Mouse (Mus musculus) heart, adult 18-20 months (tissue): ENCODE results near the gene Plppr5. TPM values are rescaled to one million over a fixed set of nuclear protein-coding genes. Genes with fewer than 3 reads are reported as not detected.

Source experiments
- DNase-seq, 2 experiments: peaks; one replicate each; pipeline ENCODE4 v3.0.0; 2021 to 2022; ENCODE audit warnings: mixed read lengths in 1 of 2
- long read RNA-seq, 2 experiments: library from polyadenylated mRNA; stranded (forward); transcript quantifications; one replicate each; pipeline ENCODE4 v2.0.0; 2021
- total RNA-seq, 2 experiments: library from RNA; stranded (reverse); gene quantifications; 2 replicates each; pipeline ENCODE4 v1.2.3; 2021

Plppr5 gene
- under 1 TPM; 0.12 to 0.13 TPM for total RNA-seq
- long read RNA-seq, experiment 1, full-length matches to known transcripts: 1 of 1 reads
- long read RNA-seq, experiment 1, partial matches to known transcripts: 0 of 1 reads
- long read RNA-seq, experiment 1, other reads (novel, unspliced or antisense): 0 of 1 reads
- long read RNA-seq, experiment 2, partial matches to known transcripts: 0 of 1 reads
- long read RNA-seq, experiment 2, other reads (novel, unspliced or antisense): 1 of 1 reads

DNA sequence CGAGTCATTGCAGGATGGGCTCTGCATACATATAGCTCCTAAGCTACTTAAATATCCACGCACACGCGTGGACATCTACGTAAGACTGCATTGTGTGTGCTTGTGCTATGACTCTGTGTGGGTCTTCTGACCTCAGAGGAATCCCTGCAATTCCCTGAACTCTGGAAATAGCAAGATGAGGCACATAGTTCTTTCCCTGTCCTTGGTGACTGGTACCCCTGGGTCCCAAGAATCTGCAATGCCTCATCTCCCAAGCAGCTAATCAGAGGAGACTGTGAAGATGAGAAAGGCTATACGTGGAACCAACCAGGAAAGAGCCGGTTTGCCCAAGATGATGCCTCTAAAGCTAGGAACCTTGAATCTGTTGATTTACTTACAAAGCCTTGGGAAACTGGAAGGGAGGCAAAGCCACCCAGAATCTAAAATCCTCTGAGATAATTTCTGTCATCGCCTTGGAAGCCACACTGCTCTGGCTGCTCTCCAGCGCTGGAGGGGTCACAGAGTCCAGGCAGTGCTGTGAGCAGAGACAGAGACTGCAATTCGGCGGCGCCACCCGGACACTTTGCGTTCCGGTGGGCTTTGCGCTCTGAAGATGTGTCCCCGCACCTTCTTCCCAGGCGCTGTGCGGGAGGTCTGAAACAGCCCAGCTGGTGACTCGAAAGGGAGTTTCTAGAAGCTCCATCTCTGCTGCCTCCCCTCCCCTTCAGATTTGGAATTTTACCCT lies at the start of gene Plppr5:
Gene Plppr5, plus strand, starts transcription at position 308 of the 724 bp plus-strand sequence.
- DNase-seq: peak in 1 of 2 experiments; percentile 11

DNA sequence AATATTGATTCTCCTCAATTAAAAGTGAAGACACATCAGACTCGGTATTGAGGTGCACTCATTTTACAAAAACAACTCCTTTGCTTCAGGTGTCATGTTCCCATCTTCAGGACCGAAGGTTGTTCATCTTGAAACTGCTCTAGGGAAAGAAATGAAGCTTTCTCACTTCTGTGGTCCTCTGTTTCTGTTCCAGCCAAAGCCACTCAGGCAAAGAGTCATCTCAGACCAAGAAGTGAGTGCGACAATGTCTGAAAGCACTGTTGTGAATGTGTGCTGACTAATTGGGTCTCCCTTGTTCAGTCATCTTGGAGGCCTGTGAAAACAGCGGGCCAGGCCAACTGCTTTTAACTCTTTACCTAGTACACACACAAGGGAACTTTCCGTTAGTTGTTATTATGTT lies 24.7 kb upstream of the Plppr5 start:
- no peak for DNase-seq

DNA sequence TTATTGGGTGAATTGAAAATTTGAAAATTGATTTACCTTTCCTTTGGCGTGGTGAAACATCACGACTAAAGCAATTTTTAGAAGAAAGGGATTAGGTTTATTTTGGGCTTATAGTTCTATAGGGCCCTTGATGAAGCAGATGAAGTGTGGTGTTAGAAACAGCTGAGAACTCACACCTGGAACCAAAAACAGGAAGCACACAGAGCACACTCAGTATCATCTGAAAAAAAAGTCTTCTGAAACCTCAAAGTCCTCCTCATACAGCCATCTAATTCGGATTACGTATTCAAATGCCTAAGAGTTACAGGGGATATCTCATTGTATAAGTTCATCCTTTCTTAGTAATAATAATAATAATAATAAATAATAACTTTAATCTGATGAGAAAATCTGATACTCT lies 24.1 kb upstream of the Plppr5 start:
- DNase-seq: no peak

DNA sequence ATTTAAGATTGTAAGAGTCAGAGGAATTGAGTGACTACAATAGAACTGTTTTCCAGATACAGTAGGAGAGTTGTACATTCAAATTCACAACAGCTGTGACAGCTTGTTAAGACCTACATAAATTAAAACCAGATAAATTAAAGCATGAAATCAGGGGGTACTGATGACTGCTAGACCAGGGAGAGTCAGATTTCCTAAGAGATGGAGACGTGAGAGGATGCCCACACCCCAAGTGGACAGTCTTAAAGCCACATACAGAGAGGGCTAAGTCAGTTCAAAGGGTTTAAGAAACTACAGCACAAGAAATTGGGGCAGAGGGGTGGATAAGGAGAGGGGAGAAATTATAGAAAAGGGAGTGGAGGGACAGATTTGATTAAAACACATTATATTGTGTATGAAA lies 17.7 kb upstream of the Plppr5 start:
- no peak for DNase-seq

GRCm38 (mm10) chr3:117575253-117575927 lies 754 bp downstream of the Plppr5 start:
- peak in 1 of 2 experiments; percentile 2 for DNase-seq

DNA sequence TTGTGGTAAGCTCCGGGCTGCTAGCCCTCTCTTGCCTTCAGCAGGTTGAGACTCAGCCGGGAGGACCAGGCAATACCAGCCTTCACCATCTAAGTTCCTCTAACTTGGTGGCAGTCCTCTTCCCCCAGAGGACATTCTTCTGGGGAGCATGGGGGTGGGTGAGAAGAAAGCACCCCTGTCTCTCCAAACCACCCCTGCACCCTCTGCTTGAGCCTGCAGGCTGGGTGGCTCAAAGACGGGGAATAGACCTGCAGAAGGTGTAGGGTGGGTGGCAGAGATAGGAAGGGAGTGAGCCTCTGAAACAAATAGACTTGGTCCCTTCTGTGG lies 1.3 kb downstream of the Plppr5 start:
- no peak for DNase-seq

GRCm38 (mm10) chr3:117577349-117577748 lies 2.7 kb downstream of the Plppr5 start:
- DNase-seq: peak in 1 of 2 experiments; percentile 30

GRCm38 (mm10) chr3:117582628-117583027 lies 8.0 kb downstream of the Plppr5 start:
- no peak for DNase-seq

- no peak for DNase-seq
These were observed 27.8 kb downstream of the Plppr5 start for GRCm38 (mm10) chr3:117602404-117602803.

- no peak for DNase-seq
These were observed 28.8 kb downstream of the Plppr5 start for GRCm38 (mm10) chr3:117603458-117603857.

GRCm38 (mm10) chr3:117606383-117606782 lies 31.7 kb downstream of the Plppr5 start:
- peak in 1 of 2 experiments; percentile 4 for DNase-seq

DNA sequence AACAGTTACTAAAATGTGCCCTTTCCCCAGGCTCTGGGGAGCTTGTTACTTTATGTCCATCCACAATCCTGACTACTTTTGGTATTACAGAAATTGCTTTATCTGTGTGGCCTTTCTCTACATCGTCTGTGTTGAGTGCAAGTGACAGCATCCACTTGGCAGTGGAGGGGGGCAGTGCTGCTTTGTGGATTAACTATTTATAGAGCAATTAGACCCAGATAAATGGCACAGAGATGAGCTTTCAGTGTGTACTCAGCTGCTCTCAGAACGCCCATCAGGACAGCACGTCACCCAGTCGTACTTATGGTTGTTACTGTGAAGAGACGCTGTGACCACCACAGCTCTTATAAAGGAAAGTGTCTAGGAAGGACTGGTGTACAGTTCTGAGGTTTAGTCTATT lies 36.8 kb downstream of the Plppr5 start:
- no peak for DNase-seq

DNA sequence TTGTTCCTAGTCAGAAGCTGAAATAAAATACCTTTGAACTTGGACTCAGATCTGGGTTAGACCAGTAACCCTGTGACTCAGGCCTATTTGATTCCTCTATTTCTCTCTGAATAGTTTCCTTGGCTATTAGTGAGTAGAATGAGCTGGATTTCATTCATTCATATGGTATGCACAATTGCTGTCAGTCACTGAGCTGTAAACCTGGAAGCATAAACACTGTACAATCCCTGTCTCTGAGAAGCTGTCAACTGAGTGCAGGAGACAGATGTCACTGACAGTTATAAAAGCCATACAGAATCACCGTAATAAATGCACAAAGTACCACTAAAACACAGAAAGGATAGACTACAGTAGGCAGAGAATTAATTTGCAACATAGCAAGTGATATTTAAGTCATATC lies 40.2 kb downstream of the Plppr5 start:
- DNase-seq: no peak

DNA sequence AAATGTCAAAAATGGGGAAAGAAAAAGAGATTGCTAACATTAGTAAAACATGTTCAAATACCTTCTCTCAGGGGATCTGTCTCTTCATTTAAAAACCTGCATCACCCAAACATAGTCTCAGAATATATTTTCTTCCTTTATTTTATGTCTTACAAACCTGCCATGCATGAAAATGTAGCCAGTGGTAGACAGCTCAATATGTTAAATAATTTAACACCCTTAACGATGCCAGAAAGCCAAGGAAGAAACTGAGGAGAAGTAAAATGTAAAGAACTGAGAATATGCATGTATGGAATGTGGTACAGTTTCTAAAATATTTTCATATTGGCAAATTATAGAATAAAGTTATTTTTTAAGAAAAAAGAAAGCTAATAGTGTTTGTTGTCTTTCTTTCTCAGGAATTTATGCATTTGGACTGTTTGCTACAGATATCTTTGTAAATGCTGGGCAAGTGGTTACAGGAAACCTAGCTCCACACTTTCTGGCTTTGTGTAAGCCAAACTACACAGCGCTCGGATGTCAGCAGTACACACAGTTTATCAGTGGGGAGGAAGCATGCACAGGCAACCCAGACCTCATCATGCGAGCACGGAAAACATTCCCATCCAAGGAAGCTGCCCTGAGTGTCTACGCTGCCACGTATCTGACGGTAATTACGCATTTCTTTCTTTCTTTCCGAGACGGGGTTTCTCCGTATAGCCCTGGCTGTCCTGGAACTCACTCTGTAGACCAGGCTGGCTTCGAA lies 50.8 kb downstream of the Plppr5 start:
- DNase-seq: no peak

DNA sequence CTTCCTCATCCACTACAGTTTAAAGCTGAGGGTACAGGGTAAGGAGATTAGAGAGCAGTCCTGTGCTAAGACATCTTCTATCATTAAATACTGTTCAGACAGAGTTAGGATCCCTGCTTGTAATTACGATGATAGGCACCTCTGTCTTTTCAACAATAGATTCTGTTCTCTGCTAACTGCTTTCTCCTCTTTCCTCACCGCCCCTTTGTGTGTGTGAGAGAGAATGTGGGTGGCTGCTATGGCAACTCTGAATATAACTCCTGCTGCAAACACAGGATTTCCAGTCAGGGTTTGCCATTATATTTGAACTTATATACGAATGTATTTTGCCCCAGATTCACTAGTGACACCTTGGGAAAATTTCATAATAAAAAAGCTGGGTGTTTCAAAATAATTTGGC lies 54.2 kb downstream of the Plppr5 start:
- no peak for DNase-seq

DNA sequence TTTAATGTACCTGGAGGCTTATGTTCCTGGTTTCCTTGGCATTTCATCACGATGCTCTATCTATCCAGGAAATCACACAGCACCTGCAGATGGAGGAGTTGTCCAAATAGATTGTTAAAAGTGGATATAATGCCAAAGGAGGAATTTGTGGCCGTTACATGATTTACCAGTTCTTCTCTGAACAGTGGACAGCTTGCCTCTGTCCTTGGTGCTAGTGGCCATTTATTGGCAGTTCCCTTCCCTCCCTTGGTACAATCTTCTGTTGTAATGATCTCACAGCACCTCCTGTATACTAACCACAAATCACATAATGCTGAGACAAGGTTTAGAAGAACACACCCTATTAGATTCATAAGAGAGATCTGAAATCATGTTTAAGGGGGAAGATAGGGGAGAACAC lies 55.7 kb downstream of the Plppr5 start:
- DNase-seq: no peak

GRCm38 (mm10) chr3:117648612-117649011 lies 74.0 kb downstream of the Plppr5 start:
- no peak for DNase-seq

GRCm38 (mm10) chr3:117664316-117664715 lies 89.7 kb downstream of the Plppr5 start:
- DNase-seq: no peak

DNA sequence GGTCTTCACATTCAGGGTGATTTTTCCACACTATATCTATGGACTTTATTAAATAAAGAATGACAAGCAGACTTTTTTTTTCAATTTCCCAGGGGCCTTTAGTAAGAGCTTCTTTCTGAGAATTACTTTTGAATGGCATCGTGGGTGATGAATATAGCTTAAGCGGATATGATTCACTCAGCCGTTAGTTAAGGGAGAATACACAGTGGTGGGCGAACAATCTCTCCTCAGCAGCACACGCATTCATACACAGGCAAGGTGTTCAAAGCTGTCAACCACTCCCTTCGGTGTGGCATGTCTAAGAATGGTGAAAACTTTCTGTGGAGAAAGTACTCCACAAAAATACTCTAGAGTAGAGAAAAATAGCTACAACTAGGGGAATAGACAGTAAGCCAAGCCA lies 104.6 kb downstream of the Plppr5 start:
- DNase-seq: no peak

- DNase-seq: no peak
These were observed 110.0 kb downstream of the Plppr5 start for GRCm38 (mm10) chr3:117684640-117685039.

GRCm38 (mm10) chr3:117686036-117686435 lies 111.4 kb downstream of the Plppr5 start:
- DNase-seq: no peak

GRCm38 (mm10) chr3:117686648-117687047 lies 112.0 kb downstream of the Plppr5 start:
- no peak for DNase-seq

GRCm38 (mm10) chr3:117694736-117695135 lies 120.1 kb downstream of the Plppr5 start:
- no peak for DNase-seq
